Mouse (Mus musculus): Measurements from ENCODE around the gene Zfyve16.

Gene Zfyve16

DNA sequence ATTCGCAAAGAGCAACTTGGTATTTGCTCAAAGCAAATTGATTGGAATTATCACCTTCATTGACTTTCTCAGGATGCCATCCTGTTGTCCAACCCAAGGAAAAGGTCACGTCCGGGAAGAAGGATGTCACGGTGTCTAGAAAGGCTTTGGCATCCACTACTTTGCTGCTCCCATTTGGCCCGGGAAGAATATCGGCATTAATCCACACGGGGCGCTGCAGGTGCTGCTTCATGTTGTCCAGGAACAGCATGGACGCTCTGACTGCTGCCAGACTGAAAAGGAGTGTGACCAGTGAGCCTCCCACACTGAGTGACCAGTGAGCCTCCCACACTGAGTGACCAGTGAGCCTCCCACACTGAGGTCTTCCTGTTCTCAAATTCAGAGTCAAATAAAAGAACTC lies 62.8 kb downstream of the Zfyve16 start:
- DNase-seq (ENCODE audit: low spot score in 2 of 2): no peak

DNA sequence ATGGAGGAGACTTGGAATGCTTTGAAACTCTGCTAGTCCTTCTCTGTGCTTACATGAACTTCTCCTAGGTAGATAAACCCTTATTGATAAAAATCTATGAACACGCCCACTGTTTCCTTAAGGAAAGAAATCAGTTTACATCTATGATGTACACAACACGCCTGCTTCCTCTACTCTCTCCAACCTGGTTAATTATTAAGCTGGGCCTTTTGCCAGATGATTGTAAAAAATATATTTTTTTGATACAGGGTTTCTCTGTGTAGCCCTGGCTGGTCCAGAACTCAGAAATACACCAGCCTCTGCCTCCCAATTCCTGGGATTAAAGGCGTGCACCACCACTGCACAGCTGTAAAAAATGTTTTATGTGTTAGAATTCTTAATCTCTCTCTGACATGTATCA lies 66.0 kb downstream of the Zfyve16 start:
- no peak for DNase-seq (ENCODE audit: low spot score in 2 of 2)

DNA sequence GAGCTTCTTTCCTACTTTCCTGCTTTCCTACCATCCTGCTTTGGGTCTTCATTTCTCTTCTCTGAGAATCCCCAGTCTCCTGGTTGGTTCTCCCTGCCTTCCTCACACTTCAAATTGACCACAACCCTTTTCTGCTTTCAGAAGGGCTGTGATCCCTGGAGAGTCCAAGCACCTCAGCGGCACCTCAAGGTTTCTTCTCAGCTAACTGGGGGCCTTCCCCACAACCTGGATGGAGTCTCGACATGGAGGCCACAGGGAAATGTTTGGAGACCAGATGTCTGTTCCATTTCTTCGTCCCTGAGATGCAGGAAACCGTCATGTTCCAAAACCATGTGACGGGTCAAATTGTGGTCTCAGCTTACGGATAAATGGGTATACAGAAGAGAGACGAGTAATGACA lies 83.8 kb downstream of the Zfyve16 start:
- no peak for DNase-seq (ENCODE audit: low spot score in 2 of 2)

DNA sequence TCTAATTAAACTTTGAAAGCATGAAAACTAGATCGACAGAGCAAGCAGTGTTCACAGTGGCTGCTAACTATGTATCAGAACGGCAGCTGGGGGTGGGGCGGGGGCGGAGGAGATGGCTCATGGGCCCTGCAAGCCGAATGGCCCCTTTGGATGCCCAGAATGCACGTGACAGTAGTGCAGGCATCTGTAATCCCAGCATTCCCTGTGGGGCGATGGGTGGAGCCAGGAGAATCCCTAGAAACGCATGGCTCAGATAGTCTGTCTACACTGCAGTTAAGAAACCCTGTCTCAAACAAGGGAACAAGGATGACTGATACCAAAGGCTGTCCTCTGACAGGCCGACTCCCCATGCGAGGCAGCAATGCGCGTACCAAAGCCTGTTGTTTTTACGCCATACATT lies 90.4 kb downstream of the Zfyve16 start:
- DNase-seq (ENCODE audit: low spot score in 2 of 2): no peak

- DNase-seq (ENCODE audit: low spot score in 2 of 2): no peak
Measured at GRCm38 (mm10) chr13:92438656-92439055, 92.0 kb downstream of the Zfyve16 start.
